Mouse (Mus musculus): ENCODE data around the gene Creb3l2. TPM values are rescaled to one million over a fixed set of nuclear protein-coding genes. Genes with fewer than 3 reads are reported as not detected.
A peak's percentile ranks its signal among the peaks of the same experiment; 100 is the strongest.

Creb3l2 gene
- total RNA-seq, 2 experiments from 2014 or later: 10.9 to 14.1 TPM

GRCm38 (mm10) chr6:37439676-37440490, 2.1 kb downstream of the Creb3l2 start:
- no peak for TF ChIP-seq CTCF (IDR thresholded peaks at IDR 0.05)
- peak overlapping the region; percentile 73 for H3K4me3 ChIP-seq
- peak; percentile 43 for DNase-seq
- H3K27ac ChIP-seq: peak overlapping the region; percentile 94
- intact Hi-C loops (cut with DNase I): no loop called here

- Histone ChIP-seq H3K27ac (no peak overlapping the region), H3K4me3 (peak overlapping the region; percentile 73; the same call in 1 of the 2 replicates)
- no peak for DNase-seq
- intact Hi-C loops (cut with DNase I): no loop called here
- TF ChIP-seq CTCF (IDR thresholded peaks at IDR 0.05): no peak
Measured at GRCm38 (mm10) chr6:37438510-37438909, 3.4 kb downstream of the Creb3l2 start.

GRCm38 (mm10) chr6:37437086-37437485, 4.9 kb downstream of the Creb3l2 start:
- no peak for TF ChIP-seq CTCF (IDR thresholded peaks at IDR 0.05)
- Histone ChIP-seq H3K4me3 (no peak overlapping the region), H3K27ac (no peak overlapping the region)
- DNase-seq: no peak
- intact Hi-C loops (cut with DNase I): no loop called here

- H3K4me3 ChIP-seq: no peak overlapping the region
- intact Hi-C loops (cut with DNase I): no loop called here
- H3K27ac ChIP-seq: 0 out of 2 replicates have a peak overlapping the region, but pooled peaks have one; percentile 17
Measured at GRCm38 (mm10) chr6:37435391-37435790, 6.6 kb downstream of the Creb3l2 start.

GRCm38 (mm10) chr6:37429849-37430470, 12.0 kb downstream of the Creb3l2 start:
- intact Hi-C loops (cut with DNase I): no loop called here

More at GRCm38 (mm10) chr6:37435391-37435790, 6.6 kb downstream of the Creb3l2 start:
- no peak for TF ChIP-seq CTCF (IDR thresholded peaks at IDR 0.05)
- no peak for DNase-seq

GRCm38 (mm10) chr6:37428947-37429346, 13.0 kb downstream of the Creb3l2 start:
- Histone ChIP-seq H3K27ac (no peak overlapping the region), H3K4me3 (no peak overlapping the region)
- no peak for DNase-seq
- TF ChIP-seq CTCF (IDR thresholded peaks at IDR 0.05): no peak
- intact Hi-C loops (cut with DNase I): no loop called here

More at GRCm38 (mm10) chr6:37429849-37430470, 12.0 kb downstream of the Creb3l2 start:
- Histone ChIP-seq H3K4me3 (no peak overlapping the region), H3K27ac (peak overlapping the region; percentile 85)
- no peak for TF ChIP-seq CTCF (IDR thresholded peaks at IDR 0.05)
- DNase-seq: no peak

- intact Hi-C loops (cut with DNase I): no loop called here
- DNase-seq: no peak
- no peak for TF ChIP-seq CTCF (IDR thresholded peaks at IDR 0.05)
- Histone ChIP-seq H3K27ac (no peak overlapping the region), H3K4me3 (no peak overlapping the region)
Measured at GRCm38 (mm10) chr6:37428044-37428443, 13.9 kb downstream of the Creb3l2 start.

- intact Hi-C loops (cut with DNase I): no loop called here
- TF ChIP-seq CTCF (IDR thresholded peaks at IDR 0.05): no peak
- Histone ChIP-seq H3K4me3 (no peak overlapping the region), H3K27ac (0 out of 2 replicates have a peak overlapping the region, but pooled peaks have one; percentile 4)
- no peak for DNase-seq
Measured at GRCm38 (mm10) chr6:37426615-37427014, 15.3 kb downstream of the Creb3l2 start.

- no peak overlapping the region for H3K4me3 ChIP-seq
- TF ChIP-seq CTCF (IDR thresholded peaks at IDR 0.05): no peak
- DNase-seq: no peak
- H3K27ac ChIP-seq: 0 out of 2 replicates have a peak overlapping the region, but pooled peaks have one; percentile 4
- intact Hi-C loops (cut with DNase I): no loop called here
Measured at GRCm38 (mm10) chr6:37425833-37426232, 16.1 kb downstream of the Creb3l2 start.

GRCm38 (mm10) chr6:37425075-37425474, 16.9 kb downstream of the Creb3l2 start:
- DNase-seq: no peak
- no peak for TF ChIP-seq CTCF (IDR thresholded peaks at IDR 0.05)
- intact Hi-C loops (cut with DNase I): no loop called here
- Histone ChIP-seq H3K27ac (peak overlapping the region; percentile 60), H3K4me3 (no peak overlapping the region)

GRCm38 (mm10) chr6:37424374-37424773, 17.6 kb downstream of the Creb3l2 start:
- TF ChIP-seq CTCF (IDR thresholded peaks at IDR 0.05): no peak
- Histone ChIP-seq H3K27ac (peak overlapping the region; percentile 60), H3K4me3 (0 out of 2 replicates have a peak overlapping the region, but pooled peaks have one; percentile 25)
- peak; percentile 64 for DNase-seq
- intact Hi-C loops (cut with DNase I): no loop called here

GRCm38 (mm10) chr6:37423386-37423785, 18.6 kb downstream of the Creb3l2 start:
- no peak for DNase-seq
- intact Hi-C loops (cut with DNase I): no loop called here

GRCm38 (mm10) chr6:37421124-37421523, 20.8 kb downstream of the Creb3l2 start:
- intact Hi-C loops (cut with DNase I): no loop called here
- TF ChIP-seq CTCF (IDR thresholded peaks at IDR 0.05): no peak
- no peak overlapping the region for H3K27ac ChIP-seq
- no peak for DNase-seq
- no peak overlapping the region for H3K4me3 ChIP-seq

More at GRCm38 (mm10) chr6:37423386-37423785, 18.6 kb downstream of the Creb3l2 start:
- Histone ChIP-seq H3K27ac (peak overlapping the region; percentile 60), H3K4me3 (no peak overlapping the region)
- TF ChIP-seq CTCF (IDR thresholded peaks at IDR 0.05): no peak

All from gastrocnemius, adult 2 months (tissue).